Comparison of ENCODE assay signal across 9 mouse cellular contexts in the genomic region with DNA sequence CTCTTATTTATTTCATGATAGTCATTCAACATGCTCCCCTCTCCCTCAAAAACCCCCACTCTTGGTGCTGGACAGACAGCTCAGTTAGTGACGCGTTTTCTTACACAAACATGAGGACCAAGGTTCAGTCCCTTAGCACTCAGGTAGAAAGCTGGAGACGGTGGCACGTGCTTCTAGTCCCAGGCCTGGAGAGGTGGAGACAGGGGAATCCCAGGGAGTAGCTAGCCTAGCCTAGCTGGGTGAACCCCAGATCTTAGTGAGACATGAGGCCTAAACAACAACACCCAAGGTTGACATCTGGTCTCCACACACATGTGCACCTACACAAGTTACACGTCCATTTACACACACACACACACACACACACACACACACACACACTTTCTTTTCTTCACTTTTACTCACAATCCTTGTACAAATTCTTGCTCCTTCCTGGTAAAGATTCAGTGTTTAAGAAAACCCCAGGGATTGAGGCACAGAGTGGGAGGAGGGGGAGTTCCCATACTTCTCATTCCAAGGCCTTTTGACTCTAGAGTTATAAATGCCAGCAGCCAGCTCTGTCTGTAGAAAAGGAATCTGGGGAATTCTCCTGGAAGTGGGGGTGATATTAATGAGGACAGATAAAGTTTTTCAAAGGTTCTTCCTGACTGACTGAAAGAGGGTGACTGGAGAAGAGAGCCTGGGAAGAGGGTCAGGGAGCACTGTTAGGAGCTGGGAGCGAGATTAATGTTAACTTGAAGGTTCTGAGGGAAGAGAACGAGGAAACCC. TPM values are rescaled to one million over a fixed set of nuclear protein-coding genes. Genes with fewer than 3 reads are reported as not detected.
DNase-seq lines count a peak whose midpoint lies in the region; ATAC-seq and TF ChIP-seq lines count a peak whose summit lies in the region.
"Had no signal": no experiment of that assay in that cellular context is flagged by ENCODE, and none has a peak within 500 bp of the region (broad histone marks: within the 10 kb centered on the region; RNA-seq: fewer than 3 reads in every experiment).

No protein-coding gene starts in this region.

- WGBS in heart, adult 2 months: 65% methylated on average over 7 of the region's 7 CpGs
- WGBS in lung, postnatal 0 days: 41% methylated on average over 7 of the region's 7 CpGs
- WGBS in kidney, postnatal 0 days: 46% methylated on average over 7 of the region's 7 CpGs
- WGBS in stomach, postnatal 0 days: 39% methylated on average over 7 of the region's 7 CpGs

- H3K79me2 ChIP-seq in heart, adult 2 months (replicated peaks; ENCODE audit: control insufficient read depth, insufficient read depth, low read length): no peaks in the 10 kb centered on the region

- no peak for TF ChIP-seq CTCF in heart, adult 2 months (IDR thresholded peaks at IDR 0.05)
- TF ChIP-seq CTCF in lung, postnatal 0 days (IDR thresholded peaks at IDR 0.05): no peak
- TF ChIP-seq CTCF in kidney, postnatal 0 days (IDR thresholded peaks at IDR 0.05; ENCODE audit: low read depth): no peak
- TF ChIP-seq CTCF in stomach, postnatal 0 days (IDR thresholded peaks at IDR 0.05; ENCODE audit: low read depth): no peak

- H3K9me3 ChIP-seq in lung, postnatal 0 days (ENCODE audit: low read length): no peaks in the 10 kb centered on the region
- no peaks in the 10 kb centered on the region for H3K9me3 ChIP-seq in kidney, postnatal 0 days (replicated peaks; ENCODE audit: low read length)
- no peaks in the 10 kb centered on the region for H3K9me3 ChIP-seq in stomach, postnatal 0 days (ENCODE audit: control insufficient read depth, low read length)

- H3K27me3 ChIP-seq in heart, adult 2 months (ENCODE audit: control insufficient read depth, insufficient read depth, low read length): no peaks in the 10 kb centered on the region
- H3K27me3 ChIP-seq in lung, postnatal 0 days (replicated peaks; ENCODE audit: insufficient read depth, low read length): no peaks in the 10 kb centered on the region
- H3K27me3 ChIP-seq in kidney, postnatal 0 days (ENCODE audit: insufficient read depth, low read length): no peaks in the 10 kb centered on the region
- no peaks in the 10 kb centered on the region for H3K27me3 ChIP-seq in stomach, postnatal 0 days (ENCODE audit: control insufficient read depth, insufficient read depth, low read length)

- peaks cover 33% of the 10 kb centered on the region for H3K4me1 ChIP-seq in heart, adult 2 months (ENCODE audit: control insufficient read depth, insufficient read depth, low read length)
- H3K4me1 ChIP-seq in lung, postnatal 0 days (ENCODE audit: insufficient read depth, low read depth, low read length): peaks cover 19% of the 10 kb centered on the region; the same call in 1 of the 2 replicates
- H3K4me1 ChIP-seq in kidney, postnatal 0 days (replicated peaks; ENCODE audit: insufficient read depth, low read length): peaks cover 4% of the 10 kb centered on the region; the same call in 1 of the 2 replicates
- peaks cover 5% of the 10 kb centered on the region; the same call in 1 of the 2 replicates for H3K4me1 ChIP-seq in stomach, postnatal 0 days (replicated peaks; ENCODE audit: control insufficient read depth, insufficient read depth)

- no peak overlapping the region for H3K4me2 ChIP-seq in lung, postnatal 0 days (replicated peaks; ENCODE audit: low read depth, low read length)
- no peak overlapping the region for H3K4me2 ChIP-seq in kidney, postnatal 0 days (ENCODE audit: low read length)
- no peak overlapping the region for H3K4me2 ChIP-seq in stomach, postnatal 0 days (replicated peaks; ENCODE audit: low read depth)

- DNase-seq in heart, adult 2 months: no peak
- DNase-seq in heart, adult 9 months (ENCODE audit: low spot score in 2 of 2): no peak
- peak; percentile 81 for DNase-seq in lung, postnatal 0 days (ENCODE audit: low spot score)
- DNase-seq in lung, postnatal 36 days: no peak
- peak; percentile 90 for DNase-seq in kidney, postnatal 0 days (ENCODE audit: low spot score)
- peak; percentile 31 for DNase-seq in stomach, postnatal 0 days (ENCODE audit: low spot score)
- no peak for DNase-seq in ovary, postnatal 36 days (ENCODE audit: low spot score)
- DNase-seq in right cerebral cortex, postnatal 14 days: no peak
- DNase-seq: layer of hippocampus, adult 9-11 months had no signal

- no peak for TF ChIP-seq POLR2A in heart, adult 2 months (IDR thresholded peaks at IDR 0.05; ENCODE audit: insufficient read depth, low read depth, low read length)

- H3K4me3 ChIP-seq in heart, adult 2 months: no peak overlapping the region
- no peak overlapping the region for H3K4me3 ChIP-seq in lung, postnatal 0 days (ENCODE audit: low read depth, low read length)
- H3K4me3 ChIP-seq in kidney, postnatal 0 days (replicated peaks; ENCODE audit: low read depth, low read length): no peak overlapping the region
- H3K4me3 ChIP-seq in stomach, postnatal 0 days (ENCODE audit: low read depth, low read length): no peak overlapping the region

- H3K9ac ChIP-seq in heart, adult 2 months (ENCODE audit: low read depth, low read length): no peak overlapping the region
- H3K9ac ChIP-seq in lung, postnatal 0 days (replicated peaks; ENCODE audit: low read depth): no peak overlapping the region
- no peak overlapping the region for H3K9ac ChIP-seq in kidney, postnatal 0 days (ENCODE audit: low read depth, low read length)
- H3K9ac ChIP-seq in stomach, postnatal 0 days (ENCODE audit: low read length): no peak overlapping the region

- intact Hi-C loops in heart, adult 2 months (cut with DNase I): no loop called here

- peak; percentile 55 for ATAC-seq in lung, postnatal 0 days
- ATAC-seq in kidney, postnatal 0 days (replicated peaks; ENCODE audit: low FRiP score, low read depth): 0 out of 2 replicates have a peak, but pooled peaks have one; percentile 25
- peak; percentile 48; the same call in 1 of the 2 replicates for ATAC-seq in stomach, postnatal 0 days (ENCODE audit: low FRiP score, low TSS enrichment)

- H3K36me3 ChIP-seq in heart, adult 2 months (ENCODE audit: control insufficient read depth, insufficient read depth, low read length): peaks cover 13% of the 10 kb centered on the region
- H3K36me3 ChIP-seq in lung, postnatal 0 days (ENCODE audit: insufficient read depth, low read length): no peaks in the 10 kb centered on the region
- no peaks in the 10 kb centered on the region for H3K36me3 ChIP-seq in kidney, postnatal 0 days (ENCODE audit: insufficient read depth, low read length)
- H3K36me3 ChIP-seq in stomach, postnatal 0 days (ENCODE audit: control insufficient read depth, insufficient read depth, low read length): no peaks in the 10 kb centered on the region

- no peak for TF ChIP-seq EP300 in heart, adult 2 months (IDR thresholded peaks at IDR 0.05; ENCODE audit: insufficient read depth, low read depth, low read length)
- TF ChIP-seq EP300 in lung, postnatal 0 days (IDR thresholded peaks at IDR 0.05): peak; percentile 92
- TF ChIP-seq EP300 in stomach, postnatal 0 days (optimal IDR thresholded peaks at IDR 0.05): no peak

- H3K27ac ChIP-seq in heart, adult 2 months: peak overlapping the region; percentile 43
- H3K27ac ChIP-seq in lung, postnatal 0 days (ENCODE audit: low read length): peak overlapping the region; percentile 85
- H3K27ac ChIP-seq in kidney, postnatal 0 days: peak overlapping the region; percentile 38
- H3K27ac ChIP-seq in stomach, postnatal 0 days (replicated peaks): 0 out of 2 replicates have a peak overlapping the region, but pooled peaks have one; percentile 18

RNA-seq across cellular contexts. Expression of a gene that starts 29.9 kb away (rescaled TPM):
- 10 to 100 TPM; 26.7 to 28.9 TPM for total RNA-seq in heart, adult 2 months (2021)
- 15.2 and 24.7 TPM in 2 replicates for polyA plus RNA-seq in heart, adult 2 months (2012; rRNA removed)
- 79.1 and 79.3 TPM in 2 replicates for polyA plus RNA-seq in lung, postnatal 0 days (2015; fragmentation: Nextera tagmentation; extraction: Ambion mirVana)
- 26.4 and 27.3 TPM in 2 replicates for polyA plus RNA-seq in kidney, postnatal 0 days (2015; fragmentation: Nextera tagmentation; extraction: Ambion mirVana)
- 17.1 and 20.3 TPM in 2 replicates for polyA plus RNA-seq in stomach, postnatal 0 days (2015; fragmentation: Nextera tagmentation; extraction: Ambion mirVana)

Comparison
In these comparisons a context has a peak if more than half of its experiments do, and no peak if none do; other contexts are left out.
1. DNase-seq: peak in lung, postnatal 0 days (single experiment), kidney, postnatal 0 days (single experiment) and stomach, postnatal 0 days (single experiment); none in heart, adult 2 months (0 of 2), heart, adult 9 months (0 of 2), lung, postnatal 36 days (single experiment), ovary, postnatal 36 days (single experiment) and right cerebral cortex, postnatal 14 days (single experiment).
2. H3K27ac ChIP-seq: peak in every context shown above with its lines; median percentile 85 in lung, postnatal 0 days; 43 in heart, adult 2 months; 38 in kidney, postnatal 0 days; 18 in stomach, postnatal 0 days.
3. Peak in every context shown above with its lines, with median percentiles within 50 percentile points of each other: ATAC-seq.